19 mouse cellular contexts compared by ENCODE assay signal in genomic region chr7:121797781-121798180, GRCm38 (mm10).
"Had no signal": no experiment of that assay in that cellular context is flagged by ENCODE, and none has a peak within 500 bp of the region (broad histone marks: within the 10 kb centered on the region; RNA-seq: fewer than 3 reads in every experiment).

No protein-coding gene starts in this region.

- H3K9me3 ChIP-seq: intestine, embryonic 15.5 days; limb, embryonic 12.5 days; limb, embryonic 15.5 days; lung, embryonic 15.5 days; midbrain, embryonic 10.5 days; midbrain, embryonic 13.5 days; neural tube, embryonic 13.5 days had no signal

- H3K4me2 ChIP-seq: intestine, embryonic 15.5 days; limb, embryonic 12.5 days; limb, embryonic 15.5 days; lung, embryonic 15.5 days; midbrain, embryonic 13.5 days; neural tube, embryonic 13.5 days had no signal

- H3K9ac ChIP-seq: intestine, embryonic 15.5 days; limb, embryonic 12.5 days; limb, embryonic 15.5 days; liver, embryonic 14.5 days; lung, embryonic 15.5 days; midbrain, embryonic 13.5 days; neural tube, embryonic 13.5 days had no signal

- H3K36me3 ChIP-seq: intestine, embryonic 15.5 days; limb, embryonic 12.5 days; limb, embryonic 15.5 days; lung, embryonic 15.5 days; midbrain, embryonic 10.5 days; midbrain, embryonic 13.5 days; neural tube, embryonic 13.5 days had no signal

- ATAC-seq: intestine, embryonic 15.5 days; midbrain, embryonic 13.5 days; midbrain, embryonic 16.5 days had no signal

- H3K4me1 ChIP-seq: intestine, embryonic 15.5 days; limb, embryonic 12.5 days; limb, embryonic 15.5 days; lung, embryonic 15.5 days; megakaryocyte, embryonic 14.5 days; midbrain, embryonic 10.5 days; midbrain, embryonic 13.5 days; neural tube, embryonic 13.5 days had no signal

- DNase-seq: kidney, adult 11 months; kidney, adult 8-10 months; kidney, postnatal 36 days; left cerebral cortex, postnatal 4 days; lung, adult 18-20 months; lung, postnatal 10 days; lung, postnatal 36 days; thymus, postnatal 25 days had no signal

- H3K27ac ChIP-seq: intestine, embryonic 15.5 days; limb, embryonic 12.5 days; limb, embryonic 15.5 days; liver, embryonic 14.5 days; lung, embryonic 15.5 days; midbrain, embryonic 10.5 days; midbrain, embryonic 13.5 days; neural tube, embryonic 13.5 days had no signal

- H3K4me3 ChIP-seq: intestine, embryonic 15.5 days; limb, embryonic 12.5 days; limb, embryonic 15.5 days; lung, embryonic 15.5 days; megakaryocyte, embryonic 14.5 days; midbrain, embryonic 10.5 days; midbrain, embryonic 13.5 days; myocyte; neural tube, embryonic 13.5 days had no signal

- H3K27me3 ChIP-seq: intestine, embryonic 15.5 days; limb, embryonic 12.5 days; limb, embryonic 15.5 days; lung, embryonic 15.5 days; megakaryocyte, embryonic 14.5 days; midbrain, embryonic 13.5 days; neural tube, embryonic 13.5 days had no signal
